Mouse (Mus musculus): Measurements from ENCODE around the gene Ptpra. TPM values are rescaled to one million over a fixed set of nuclear protein-coding genes. Genes with fewer than 3 reads are reported as not detected.

The Ptpra gene
- total and polyA plus RNA-seq, 3 experiments, result 38.5 to 73.3 (median 40.4) TPM

- dilution Hi-C loops (cut with MboI; ENCODE audit: extremely low pct_ligation_motif_present, extremely low pct_unique_long_range_greater_than_20kb, low sequenced_read_pairs), result no loop called here
- Histone ChIP-seq H3K79me2 (replicated peaks; ENCODE audit: control insufficient read depth, extremely low read depth, insufficient read depth, poor library complexity, severe bottlenecking) (no peaks in the 10 kb centered on the region), H3K27me3 (replicated peaks) (no peaks in the 10 kb centered on the region), H3K9ac (ENCODE audit: insufficient read depth, low read depth) (no peak overlapping the region), H3K4me1 (ENCODE audit: control insufficient read depth in 1 of 2, insufficient read depth in 2 of 2) (no peaks in the 10 kb centered on the region), H3K4me2 (ENCODE audit: insufficient read depth, low read depth, poor library complexity, severe bottlenecking) (no peak overlapping the region), H3K9me3 (replicated peaks; ENCODE audit: low read length) (no peaks in the 10 kb centered on the region), H3K27ac (ENCODE audit: insufficient read depth, low read depth) (no peak overlapping the region), H3K4me3 (replicated peaks in 1 of 3; ENCODE audit: low read depth in 2 of 3, low read length in 2 of 3, poor library complexity in 1 of 3) (no peak overlapping the region), H3K36me3 (replicated peaks in 1 of 2; ENCODE audit: control insufficient read depth in 1 of 2, insufficient read depth in 1 of 2, low read length in 1 of 2) (peaks cover 62 to 84% of the 10 kb centered on the region in 2 experiments)
- TF ChIP-seq ZKSCAN1 (IDR thresholded peaks at IDR 0.05; ENCODE audit: borderline replicate concordance, low read depth, low read length) (no peak), ZNF384 (IDR thresholded peaks at IDR 0.05; ENCODE audit: low read depth, low read length) (peak; percentile 27; the same call in 1 of the 2 replicates), BHLHE40 (IDR thresholded peaks at IDR 0.05; ENCODE audit: low read depth, low read length) (no peak), RAD21 (IDR thresholded peaks at IDR 0.05; ENCODE audit: low read depth, low read length) (peak; percentile 44), HCFC1 (IDR thresholded peaks at IDR 0.05; ENCODE audit: low read depth, low read length) (no peak), SMC3 (IDR thresholded peaks at IDR 0.05; ENCODE audit: low read depth, low read length) (peak; percentile 52), CTCF (conservative IDR thresholded peaks at IDR 0.05 in 1 of 2, IDR thresholded peaks at IDR 0.05 in 1 of 2; ENCODE audit: low read depth in 2 of 2, low read length in 2 of 2) (peak; percentile 35 to 67; a peak in 3 of 4 replicates)
- DNase-seq (ENCODE audit: extremely low read depth), result peak; percentile 34
- in situ Hi-C loops (cut with MboI; ENCODE audit: low pct_ligation_motif_present, low pct_unique_long_range_greater_than_20kb, low sequenced_read_pairs), result loop anchor here (10.0 kb wide), 1 partner anchor 167 kb away; no protein-coding TSS in a partner anchor
Measured at GRCm38 (mm10) chr2:130597601-130598010, 147.5 kb downstream of the Ptpra start.

DNA sequence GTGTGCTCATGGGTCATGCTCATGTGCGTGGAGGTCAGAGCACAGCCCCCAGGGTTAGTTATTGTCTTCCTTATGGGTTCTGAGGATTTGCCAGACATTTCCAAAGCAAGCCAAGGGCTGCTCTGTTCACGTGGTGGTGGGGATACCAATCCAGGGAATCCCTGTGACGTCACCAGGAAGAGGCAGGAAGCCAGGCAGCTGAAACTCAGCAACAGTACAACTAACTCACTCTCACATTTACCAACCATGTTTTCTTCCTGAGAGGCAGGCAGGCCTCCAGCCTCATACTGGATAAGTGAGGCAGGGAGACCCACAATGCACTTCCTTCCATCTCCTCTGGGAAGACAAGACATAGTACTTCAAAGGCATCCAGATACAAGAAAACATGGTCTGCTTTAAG, 148.3 kb downstream of the Ptpra start:
- dilution Hi-C loops (cut with MboI; ENCODE audit: extremely low pct_ligation_motif_present, extremely low pct_unique_long_range_greater_than_20kb, low sequenced_read_pairs), result no loop called here
- H3K27me3 ChIP-seq (replicated peaks), result no peaks in the 10 kb centered on the region
- no peak overlapping the region for H3K9ac ChIP-seq (ENCODE audit: insufficient read depth, low read depth)
- no peak for TF ChIP-seq ZMIZ1 (IDR thresholded peaks at IDR 0.05; ENCODE audit: low read depth, low read length)
- no peak for TF ChIP-seq MXI1 (IDR thresholded peaks at IDR 0.05; ENCODE audit: low read depth, low read length)
- no peak for TF ChIP-seq MAZ (IDR thresholded peaks at IDR 0.05; ENCODE audit: low read depth, low read length)
- TF ChIP-seq JUND (conservative IDR thresholded peaks at IDR 0.05; ENCODE audit: low read depth, low read length), result no peak
- TF ChIP-seq CHD2 (IDR thresholded peaks at IDR 0.05; ENCODE audit: low read length), result no peak
- no peak for TF ChIP-seq ELF1 (IDR thresholded peaks at IDR 0.05; ENCODE audit: low read depth, low read length)
- TF ChIP-seq ZNF384 (IDR thresholded peaks at IDR 0.05; ENCODE audit: low read depth, low read length), result no peak
- TF ChIP-seq NRF1 (IDR thresholded peaks at IDR 0.05; ENCODE audit: low read depth, low read length), result no peak
- no peak for TF ChIP-seq RAD21 (IDR thresholded peaks at IDR 0.05; ENCODE audit: low read depth, low read length)
- no peak for TF ChIP-seq MYC (IDR thresholded peaks at IDR 0.05; ENCODE audit: low read depth, low read length)
- no peak for TF ChIP-seq PAX5 (IDR thresholded peaks at IDR 0.05; ENCODE audit: low read length)
- TF ChIP-seq USF1 (IDR thresholded peaks at IDR 0.05; ENCODE audit: low read depth, low read length), result no peak
- TF ChIP-seq IRF4 (IDR thresholded peaks at IDR 0.05; ENCODE audit: low read depth, low read length), result no peak
- TF ChIP-seq SMC3 (IDR thresholded peaks at IDR 0.05; ENCODE audit: low read depth, low read length), result no peak
- TF ChIP-seq ZC3H11A (IDR thresholded peaks at IDR 0.05; ENCODE audit: low read depth, low read length), result no peak
- TF ChIP-seq MAFK (IDR thresholded peaks at IDR 0.05; ENCODE audit: insufficient replicate concordance, low read length), result no peak
- TF ChIP-seq EP300 (IDR thresholded peaks at IDR 0.05; ENCODE audit: low read length), result no peak
- TF ChIP-seq NELFE (IDR thresholded peaks at IDR 0.05; ENCODE audit: low read depth, low read length), result no peak
- TF ChIP-seq HCFC1 (IDR thresholded peaks at IDR 0.05; ENCODE audit: low read depth, low read length), result no peak
- H3K4me1 ChIP-seq (ENCODE audit: control insufficient read depth in 1 of 2, insufficient read depth in 2 of 2), result no peaks in the 10 kb centered on the region
- DNase-seq (ENCODE audit: extremely low read depth), result no peak
- in situ Hi-C loops (cut with MboI; ENCODE audit: low pct_ligation_motif_present, low pct_unique_long_range_greater_than_20kb, low sequenced_read_pairs), result loop anchor here (10.0 kb wide), 1 partner anchor 166 kb away; no protein-coding TSS in a partner anchor
- H3K27ac ChIP-seq (ENCODE audit: insufficient read depth, low read depth), result no peak overlapping the region
- H3K36me3 ChIP-seq (replicated peaks in 1 of 2; ENCODE audit: control insufficient read depth in 1 of 2, insufficient read depth in 1 of 2, low read length in 1 of 2), result peaks cover 63 to 84% of the 10 kb centered on the region in 2 experiments
- H3K4me2 ChIP-seq (ENCODE audit: insufficient read depth, low read depth, poor library complexity, severe bottlenecking), result no peak overlapping the region
- H3K4me3 ChIP-seq (replicated peaks in 1 of 3; ENCODE audit: low read depth in 2 of 3, low read length in 2 of 3, poor library complexity in 1 of 3), result no peak overlapping the region
- no peaks in the 10 kb centered on the region for H3K79me2 ChIP-seq (replicated peaks; ENCODE audit: control insufficient read depth, extremely low read depth, insufficient read depth, poor library complexity, severe bottlenecking)
- no peaks in the 10 kb centered on the region for H3K9me3 ChIP-seq (replicated peaks; ENCODE audit: low read length)

Measured in CH12.LX (cell line).